Mouse (Mus musculus) ES-E14 (cell line): ENCODE measurements at regions not wholly inside any gene's neighbourhood (a gene's known extent, or its start where the extent isn't known, plus 50 kb on each side); places are given as distances from the start of the nearest gene placed in this dataset.
"Not testable (repeated sequence)": the region's sequence is repeated elsewhere in the genome, so short reads cannot be mapped to it uniquely, and the experiment has no call there.

Experiments
- CHD2 ChIP-seq: IDR thresholded peaks from 2 replicates; pipeline ENCODE4 v1.6.1; 2014; ENCODE audit warnings: mild to moderate bottlenecking, low read depth, low read length, inconsistent platforms
- HCFC1 ChIP-seq: IDR thresholded peaks from 2 replicates; pipeline ENCODE4 v1.6.1; 2012; ENCODE audit warnings: low read length, inconsistent platforms, borderline replicate concordance; ENCODE audit not compliant: insufficient read depth
- MAFK ChIP-seq: IDR thresholded peaks from 2 replicates; pipeline ENCODE4 v1.6.1; 2014; ENCODE audit warnings: mild to moderate bottlenecking, low read depth, low read length, inconsistent platforms; ENCODE audit not compliant: insufficient read depth
- ZC3H11A ChIP-seq: IDR thresholded peaks from 2 replicates; pipeline ENCODE4 v1.6.1; 2012; ENCODE audit warnings: low read depth, mild to moderate bottlenecking, inconsistent platforms, low read length, borderline replicate concordance
- ZNF384 ChIP-seq: IDR thresholded peaks from 2 replicates; pipeline ENCODE4 v1.6.1; 2012; ENCODE audit warnings: low read depth, low read length, inconsistent platforms

GRCm38 (mm10) chr11:23083811-23084210 is 76.5 kb downstream of the Fam161a start:
- TF ChIP-seq MAFK, ZNF384, CHD2, ZC3H11A, HCFC1: not testable (repeated sequence)
